Mouse (Mus musculus): ENCODE results near the gene Plekhg5. TPM values are rescaled to one million over a fixed set of nuclear protein-coding genes. Genes with fewer than 3 reads are reported as not detected.

Plekhg5 gene
- total RNA-seq, 2 experiments from 2014 or later: 27.0 to 28.9 TPM

Other genes with a start within 250 kb of the Plekhg5 start
- gene Camta1, start 210.6 kb upstream of the Plekhg5 start, total RNA-seq (2021): 100 to 1,000 TPM; 193 to 199 TPM
- 100 to 1,000 TPM in 1 of 2 experiments, 10 to 100 TPM in 1; 94.7 to 103 TPM for gene Dnajc11, start 138.8 kb upstream of the Plekhg5 start, total RNA-seq (2021)
- gene Thap3, start 83.5 kb upstream of the Plekhg5 start, total RNA-seq (2021): 10 to 100 TPM; 13.9 to 14.5 TPM
- gene Phf13, start 76.2 kb upstream of the Plekhg5 start, total RNA-seq (2021): 1 to 10 TPM; 7.6 to 8.5 TPM
- gene Klhl21, start 63.7 kb upstream of the Plekhg5 start, total RNA-seq (2021): 10 to 100 TPM; 53.0 to 56.9 TPM
- 1 to 10 TPM; 4.7 to 7.5 TPM for gene Zbtb48, start 44.8 kb upstream of the Plekhg5 start, total RNA-seq (2021)
- gene Tas1r1, start 33.9 kb upstream of the Plekhg5 start, total RNA-seq (2021): under 1 TPM in 1 of 2 experiments, not detected in 1; 0.07 TPM
- gene Nol9, start 33.2 kb upstream of the Plekhg5 start, total RNA-seq (2021): 10 to 100 TPM; 10.5 to 10.9 TPM
- gene Tnfrsf25, start 43.4 kb downstream of the Plekhg5 start, total RNA-seq (2021): 1 to 10 TPM; 4.0 to 6.7 TPM
- 1 to 10 TPM; 1.4 to 2.0 TPM for gene Espn, start 79.9 kb downstream of the Plekhg5 start, total RNA-seq (2021)
- gene Hes2, start 86.4 kb downstream of the Plekhg5 start, total RNA-seq (2021): not detected
- gene Acot7, start 105.6 kb downstream of the Plekhg5 start, total RNA-seq (2021): 10 to 100 TPM; 37.3 to 39.3 TPM
- gene Gpr153, start 201.7 kb downstream of the Plekhg5 start, total RNA-seq (2021): 10 to 100 TPM; 19.9 to 20.6 TPM
- not detected for gene Hes3, start 219.2 kb downstream of the Plekhg5 start, total RNA-seq (2021)
- 10 to 100 TPM; 25.9 to 27.2 TPM for gene Icmt, start 224.7 kb downstream of the Plekhg5 start, total RNA-seq (2021)
- 10 to 100 TPM; 84.5 to 95.8 TPM for gene Rnf207, start 246.5 kb downstream of the Plekhg5 start, total RNA-seq (2021)

Data from heart, postnatal 14 days (tissue).